Mouse (Mus musculus) lung, embryonic 15.5 days (tissue): ENCODE data around the gene Tmem119. TPM values are rescaled to one million over a fixed set of nuclear protein-coding genes. Genes with fewer than 3 reads are reported as not detected.
"Not testable (repeated sequence)": the region's sequence is repeated elsewhere in the genome, so short reads cannot be mapped to it uniquely, and the experiment has no call there.

ENCODE experiments used
- ATAC-seq: fragments of 200-750 bp; cut with Nextera tagmentation; 2 replicates; pipeline ENCODE4 v1.8.0; 2017; ENCODE audit warnings: moderate number of reproducible peaks, borderline replicate concordance; ENCODE audit not compliant: low FRiP score, low TSS enrichment; ENCODE audit errors: extremely low read depth
- H3K27ac ChIP-seq: fragments of 300-500 bp; sonication (generic); 2 replicates; pipeline ENCODE4 v1.5.1; 2015; ENCODE audit warnings: moderate library complexity, mild to moderate bottlenecking, inconsistent platforms
- H3K27me3 ChIP-seq: fragments of 300-500 bp; sonication (generic); 2 replicates; pipeline ENCODE4 v1.6.1; 2015; ENCODE audit warnings: inconsistent platforms
- H3K36me3 ChIP-seq: fragments of 300-500 bp; sonication (generic); 2 replicates; pipeline ENCODE4 v1.6.1; 2015; ENCODE audit warnings: inconsistent platforms
- H3K4me1 ChIP-seq: fragments of 300-500 bp; sonication (generic); 2 replicates; pipeline ENCODE4 v1.6.1; 2015; ENCODE audit warnings: inconsistent platforms
- H3K4me2 ChIP-seq: fragments of 300-500 bp; sonication (generic); 2 replicates; pipeline ENCODE4 v1.6.1; 2015; ENCODE audit warnings: inconsistent platforms, mild to moderate bottlenecking, moderate library complexity
- H3K4me3 ChIP-seq: fragments of 300-500 bp; sonication (generic); 2 replicates; pipeline ENCODE4 v1.5.1; 2015; ENCODE audit warnings: mild to moderate bottlenecking, inconsistent platforms
- H3K9ac ChIP-seq: fragments of 300-500 bp; sonication (generic); 2 replicates; pipeline ENCODE4 v1.6.1; 2015; ENCODE audit warnings: inconsistent platforms
- H3K9me3 ChIP-seq: fragments of 300-500 bp; sonication (generic); 2 replicates; pipeline ENCODE4 v1.6.1; 2016; ENCODE audit warnings: inconsistent platforms
- WGBS: fragments of 180-500 bp; shearing (Covaris S2); methylation state at CpG from one replicate; pipeline ENCODE4 v1.1.7; 2015; 5-methylcytosine and 5-hydroxymethylcytosine counted together
- polyA plus RNA-seq: library from polyadenylated mRNA; unstranded; fragments of >200 nt; fragmentation: Nextera tagmentation; extraction: Ambion mirVana; gene quantifications from 2 replicates; pipeline ENCODE4 v1.2.1, GENCODE M21; 2015

Gene Tmem119
- polyA plus RNA-seq, 1 experiment from 2014 or later = 48.1 TPM

GRCm38 (mm10) chr5:113815041-113815389 lies 14.7 kb upstream of the Tmem119 start:
- Histone ChIP-seq H3K36me3 (no peaks in the 10 kb centered on the region), H3K9ac (no peak overlapping the region), H3K9me3 (no peaks in the 10 kb centered on the region), H3K27ac (no peak overlapping the region), H3K4me1 (peaks cover 3% of the 10 kb centered on the region; the same call in 1 of the 2 replicates), H3K4me2 (no peak overlapping the region), H3K4me3 (no peak overlapping the region), H3K27me3 (peaks cover 6% of the 10 kb centered on the region; the same call in 1 of the 2 replicates)
- ATAC-seq = no peak; the same call in 1 of the 2 replicates
- 42% methylated on average over 11 of the region's 11 CpGs for WGBS

- Histone ChIP-seq H3K4me1 (peaks cover 3% of the 10 kb centered on the region; the same call in 1 of the 2 replicates), H3K9ac (no peak overlapping the region), H3K36me3 (no peaks in the 10 kb centered on the region), H3K27ac (no peak overlapping the region), H3K4me3 (no peak overlapping the region), H3K4me2 (no peak overlapping the region), H3K9me3 (no peaks in the 10 kb centered on the region), H3K27me3 (peaks cover 6% of the 10 kb centered on the region; the same call in 1 of the 2 replicates)
- WGBS = 27% methylated on average over 27 of the region's 27 CpGs
- ATAC-seq = no peak
These were observed 14.1 kb upstream of the Tmem119 start for GRCm38 (mm10) chr5:113814111-113815040.

GRCm38 (mm10) chr5:113813608-113814007 lies 13.3 kb upstream of the Tmem119 start:
- peaks cover 6% of the 10 kb centered on the region; the same call in 1 of the 2 replicates for H3K27me3 ChIP-seq
- H3K9ac ChIP-seq = no peak overlapping the region
- H3K27ac ChIP-seq = no peak overlapping the region
- H3K4me2 ChIP-seq = no peak overlapping the region
- ATAC-seq = no peak
- H3K36me3 ChIP-seq = no peaks in the 10 kb centered on the region
- WGBS = 15% methylated on average over 9 of the region's 9 CpGs
- H3K4me1 ChIP-seq = peaks cover 5% of the 10 kb centered on the region; the same call in 1 of the 2 replicates
- H3K9me3 ChIP-seq = no peaks in the 10 kb centered on the region
- H3K4me3 ChIP-seq = no peak overlapping the region

GRCm38 (mm10) chr5:113812638-113813037 lies 12.3 kb upstream of the Tmem119 start:
- Histone ChIP-seq H3K27me3 (peaks cover 6% of the 10 kb centered on the region; the same call in 1 of the 2 replicates), H3K9me3 (no peaks in the 10 kb centered on the region), H3K4me2 (no peak overlapping the region), H3K27ac (no peak overlapping the region), H3K4me3 (no peak overlapping the region), H3K9ac (no peak overlapping the region), H3K4me1 (peaks cover 14% of the 10 kb centered on the region), H3K36me3 (no peaks in the 10 kb centered on the region)
- ATAC-seq = no peak
- 88% methylated on average over 2 of the region's 2 CpGs for WGBS

- H3K27ac ChIP-seq, H3K27me3 ChIP-seq, ATAC-seq, H3K9me3 ChIP-seq, H3K9ac ChIP-seq, H3K4me3 ChIP-seq, H3K36me3 ChIP-seq, H3K4me2 ChIP-seq: not testable (repeated sequence)
- WGBS = 17% methylated on average over 11 of the region's 12 CpGs
- peaks cover 21% of the 10 kb centered on the region for H3K4me1 ChIP-seq
These were observed 11.6 kb upstream of the Tmem119 start for GRCm38 (mm10) chr5:113811824-113812420.

- Histone ChIP-seq H3K9me3 (no peaks in the 10 kb centered on the region), H3K4me2 (no peak overlapping the region), H3K4me1 (peaks cover 22% of the 10 kb centered on the region), H3K4me3 (no peak overlapping the region), H3K27me3 (peaks cover 6% of the 10 kb centered on the region; the same call in 1 of the 2 replicates), H3K9ac (no peak overlapping the region), H3K36me3 (no peaks in the 10 kb centered on the region), H3K27ac (no peak overlapping the region)
- no peak for ATAC-seq
- WGBS = 92% methylated on average over 4 of the region's 4 CpGs
These were observed 9.8 kb upstream of the Tmem119 start for GRCm38 (mm10) chr5:113810111-113810510.

- WGBS = 52% methylated on average over 2 of the region's 2 CpGs
- Histone ChIP-seq H3K9ac (no peak overlapping the region), H3K4me3 (no peak overlapping the region), H3K27me3 (no peaks in the 10 kb centered on the region), H3K9me3 (no peaks in the 10 kb centered on the region), H3K4me2 (no peak overlapping the region), H3K36me3 (no peaks in the 10 kb centered on the region), H3K27ac (peak overlapping the region; percentile 50), H3K4me1 (peaks cover 22% of the 10 kb centered on the region)
- ATAC-seq = peak; percentile 37
These were observed 7.9 kb upstream of the Tmem119 start for GRCm38 (mm10) chr5:113808177-113808576.

- Histone ChIP-seq H3K4me3 (no peak overlapping the region), H3K27ac (peak overlapping the region; percentile 50; the same call in 1 of the 2 replicates), H3K27me3 (no peaks in the 10 kb centered on the region), H3K4me2 (no peak overlapping the region), H3K4me1 (peaks cover 22% of the 10 kb centered on the region), H3K36me3 (no peaks in the 10 kb centered on the region), H3K9me3 (no peaks in the 10 kb centered on the region), H3K9ac (no peak overlapping the region)
- WGBS = 40% methylated on average over 9 of the region's 9 CpGs
- ATAC-seq = 0 out of 2 replicates have a peak, but pooled peaks have one; percentile 11
These were observed 7.4 kb upstream of the Tmem119 start for GRCm38 (mm10) chr5:113807712-113808111.

GRCm38 (mm10) chr5:113806414-113806813 lies 6.1 kb upstream of the Tmem119 start:
- no peaks in the 10 kb centered on the region for H3K27me3 ChIP-seq
- H3K4me3 ChIP-seq = no peak overlapping the region
- H3K9me3 ChIP-seq = no peaks in the 10 kb centered on the region
- 5% methylated on average over 10 of the region's 10 CpGs for WGBS
- H3K4me1 ChIP-seq = peaks cover 22% of the 10 kb centered on the region
- no peak overlapping the region for H3K4me2 ChIP-seq
- H3K9ac ChIP-seq = no peak overlapping the region
- ATAC-seq = peak; percentile 8; the same call in 1 of the 2 replicates
- H3K36me3 ChIP-seq = no peaks in the 10 kb centered on the region
- H3K27ac ChIP-seq = no peak overlapping the region

- Histone ChIP-seq H3K4me3 (no peak overlapping the region), H3K9me3 (no peaks in the 10 kb centered on the region), H3K36me3 (no peaks in the 10 kb centered on the region), H3K27ac (no peak overlapping the region), H3K4me1 (peaks cover 28% of the 10 kb centered on the region), H3K27me3 (no peaks in the 10 kb centered on the region), H3K4me2 (no peak overlapping the region), H3K9ac (no peak overlapping the region)
- 71% methylated on average over 9 of the region's 9 CpGs for WGBS
- no peak for ATAC-seq
These were observed 5.0 kb upstream of the Tmem119 start for GRCm38 (mm10) chr5:113805301-113805700.

GRCm38 (mm10) chr5:113804395-113804966 lies 4.2 kb upstream of the Tmem119 start:
- no peak overlapping the region for H3K27ac ChIP-seq
- H3K4me1 ChIP-seq = peaks cover 35% of the 10 kb centered on the region
- H3K9ac ChIP-seq = no peak overlapping the region
- no peaks in the 10 kb centered on the region for H3K9me3 ChIP-seq
- 50% methylated on average over 7 of the region's 7 CpGs for WGBS
- H3K27me3 ChIP-seq = no peaks in the 10 kb centered on the region
- H3K4me3 ChIP-seq = no peak overlapping the region
- H3K4me2 ChIP-seq = no peak overlapping the region
- ATAC-seq = no peak
- H3K36me3 ChIP-seq = no peaks in the 10 kb centered on the region
